Mouse (Mus musculus): ENCODE measurements around the gene Vps45. TPM values are rescaled to one million over a fixed set of nuclear protein-coding genes. Genes with fewer than 3 reads are reported as not detected.
"Not testable (repeated sequence)": the region's sequence is repeated elsewhere in the genome, so short reads cannot be mapped to it uniquely, and the experiment has no call there.

Gene Vps45
- polyA plus RNA-seq, 1 experiment from 2014 or later = 31.7 TPM

GRCm38 (mm10) chr3:95953522-95953921, 104.7 kb downstream of the Vps45 start:
- H3K36me3 ChIP-seq (ENCODE audit: control insufficient read depth, insufficient read depth, low read length) = no peaks in the 10 kb centered on the region
- ATAC-seq (ENCODE audit: insufficient read depth, low FRiP score) = no peak
- no peak overlapping the region for H3K4me3 ChIP-seq (replicated peaks; ENCODE audit: low read length)
- 69% methylated on average over 3 of the region's 3 CpGs for WGBS
- H3K4me2 ChIP-seq (ENCODE audit: low read depth, low read length) = no peak overlapping the region
- H3K9ac ChIP-seq (ENCODE audit: low read length) = no peak overlapping the region
- H3K27ac ChIP-seq (ENCODE audit: low read length) = no peak overlapping the region
- H3K9me3 ChIP-seq (replicated peaks; ENCODE audit: control insufficient read depth, low read length) = no peaks in the 10 kb centered on the region
- H3K4me1 ChIP-seq (ENCODE audit: control insufficient read depth, insufficient read depth, low read length) = peaks cover 4% of the 10 kb centered on the region; the same call in 1 of the 2 replicates
- no peaks in the 10 kb centered on the region for H3K27me3 ChIP-seq (ENCODE audit: control insufficient read depth, insufficient read depth, low read length)

- Histone ChIP-seq H3K4me2 (ENCODE audit: low read depth, low read length) (no peak overlapping the region), H3K9ac (ENCODE audit: low read length) (no peak overlapping the region), H3K9me3 (replicated peaks; ENCODE audit: control insufficient read depth, low read length) (no peaks in the 10 kb centered on the region), H3K27ac (ENCODE audit: low read length) (no peak overlapping the region), H3K4me3 (replicated peaks; ENCODE audit: low read length) (no peak overlapping the region), H3K36me3 (ENCODE audit: control insufficient read depth, insufficient read depth, low read length) (no peaks in the 10 kb centered on the region), H3K4me1 (ENCODE audit: control insufficient read depth, insufficient read depth, low read length) (peaks cover 4% of the 10 kb centered on the region; the same call in 1 of the 2 replicates), H3K27me3 (ENCODE audit: control insufficient read depth, insufficient read depth, low read length) (no peaks in the 10 kb centered on the region)
- no peak for ATAC-seq (ENCODE audit: insufficient read depth, low FRiP score)
Measured at GRCm38 (mm10) chr3:95953023-95953422, 105.2 kb downstream of the Vps45 start.

- H3K36me3 ChIP-seq (ENCODE audit: control insufficient read depth, insufficient read depth, low read length); H3K27me3 ChIP-seq (ENCODE audit: control insufficient read depth, insufficient read depth, low read length); H3K4me1 ChIP-seq (ENCODE audit: control insufficient read depth, insufficient read depth, low read length); ATAC-seq (ENCODE audit: insufficient read depth, low FRiP score); H3K9me3 ChIP-seq (replicated peaks; ENCODE audit: control insufficient read depth, low read length): not testable (repeated sequence)
- WGBS = 68% methylated on average over 12 of the region's 12 CpGs
- H3K4me2 ChIP-seq (ENCODE audit: low read depth, low read length) = peak overlapping the region; percentile 67
- H3K4me3 ChIP-seq (replicated peaks; ENCODE audit: low read length) = peak overlapping the region; percentile 68
- peak overlapping the region; percentile 94 for H3K27ac ChIP-seq (ENCODE audit: low read length)
- H3K9ac ChIP-seq (ENCODE audit: low read length) = peak overlapping the region; percentile 72
Measured at GRCm38 (mm10) chr3:95951566-95951965, 106.7 kb downstream of the Vps45 start.

GRCm38 (mm10) chr3:95950763-95951551, 107.3 kb downstream of the Vps45 start:
- under 1% methylated on average over 49 of the region's 49 CpGs for WGBS
- Histone ChIP-seq H3K4me2 (ENCODE audit: low read depth, low read length) (peak overlapping the region; percentile 67), H3K36me3 (ENCODE audit: control insufficient read depth, insufficient read depth, low read length) (no peaks in the 10 kb centered on the region), H3K27me3 (ENCODE audit: control insufficient read depth, insufficient read depth, low read length) (no peaks in the 10 kb centered on the region), H3K4me1 (ENCODE audit: control insufficient read depth, insufficient read depth, low read length) (no peaks in the 10 kb centered on the region), H3K27ac (ENCODE audit: low read length) (peak overlapping the region; percentile 94), H3K9me3 (replicated peaks; ENCODE audit: control insufficient read depth, low read length) (no peaks in the 10 kb centered on the region), H3K9ac (ENCODE audit: low read length) (peak overlapping the region; percentile 72), H3K4me3 (replicated peaks; ENCODE audit: low read length) (peak overlapping the region; percentile 68)
- peak; percentile 96 for ATAC-seq (ENCODE audit: insufficient read depth, low FRiP score)

Other genes starting within 250 kb of the Vps45 start
- 18.8 and 20.3 TPM in 2 replicates for gene Rprd2, start 239.6 kb downstream of the Vps45 start, polyA plus RNA-seq (2015; fragmentation: Nextera tagmentation; extraction: Ambion mirVana)
- gene Prpf3, start 202.6 kb downstream of the Vps45 start, polyA plus RNA-seq (2015; fragmentation: Nextera tagmentation; extraction: Ambion mirVana) = 41.1 and 44.8 TPM in 2 replicates
- gene Mrps21, start 186.9 kb downstream of the Vps45 start, polyA plus RNA-seq (2015; fragmentation: Nextera tagmentation; extraction: Ambion mirVana) = 290 and 321 TPM in 2 replicates
- 3.8 and 5.2 TPM in 2 replicates for gene Ciart, start 176.2 kb downstream of the Vps45 start, polyA plus RNA-seq (2015; fragmentation: Nextera tagmentation; extraction: Ambion mirVana)
- gene BC028528, start 166.5 kb downstream of the Vps45 start, polyA plus RNA-seq (2015; fragmentation: Nextera tagmentation; extraction: Ambion mirVana) = 28.8 and 30.0 TPM in 2 replicates
- 33.9 and 34.6 TPM in 2 replicates for gene Aph1a, start 164.5 kb downstream of the Vps45 start, polyA plus RNA-seq (2015; fragmentation: Nextera tagmentation; extraction: Ambion mirVana)
- gene Car14, start 153.8 kb downstream of the Vps45 start, polyA plus RNA-seq (2015; fragmentation: Nextera tagmentation; extraction: Ambion mirVana) = 2.4 and 2.9 TPM in 2 replicates
- gene Anp32e, start 129.2 kb downstream of the Vps45 start, polyA plus RNA-seq (2015; fragmentation: Nextera tagmentation; extraction: Ambion mirVana) = 156 and 167 TPM in 2 replicates
- 20.6 and 25.7 TPM in 2 replicates for gene Plekho1, start 62.5 kb downstream of the Vps45 start, polyA plus RNA-seq (2015; fragmentation: Nextera tagmentation; extraction: Ambion mirVana)
- 11.8 and 13.1 TPM in 2 replicates for gene Otud7b, start 46.1 kb upstream of the Vps45 start, polyA plus RNA-seq (2015; fragmentation: Nextera tagmentation; extraction: Ambion mirVana)
- gene Mtmr11, start 103.5 kb upstream of the Vps45 start, polyA plus RNA-seq (2015; fragmentation: Nextera tagmentation; extraction: Ambion mirVana) = 19.4 and 21.2 TPM in 2 replicates
- 124 and 125 TPM in 2 replicates for gene Sf3b4, start 113.9 kb upstream of the Vps45 start, polyA plus RNA-seq (2015; fragmentation: Nextera tagmentation; extraction: Ambion mirVana)
- gene Sv2a, start 122.7 kb upstream of the Vps45 start, polyA plus RNA-seq (2015; fragmentation: Nextera tagmentation; extraction: Ambion mirVana) = 4.1 and 4.4 TPM in 2 replicates
- 46.8 and 50.0 TPM in 2 replicates for gene Bola1, start 161.2 kb upstream of the Vps45 start, polyA plus RNA-seq (2015; fragmentation: Nextera tagmentation; extraction: Ambion mirVana)
- 0.92 TPM in 1 of 2 replicates, not detected in the other for gene Hist2h2ab, start 161.4 kb upstream of the Vps45 start, polyA plus RNA-seq (2015; fragmentation: Nextera tagmentation; extraction: Ambion mirVana)
- gene Hist2h2ac, start 162.4 kb upstream of the Vps45 start, polyA plus RNA-seq (2015; fragmentation: Nextera tagmentation; extraction: Ambion mirVana) = 2.9 and 6.3 TPM in 2 replicates
- 9.3 and 10.6 TPM in 2 replicates for gene Hist2h2be, start 162.7 kb upstream of the Vps45 start, polyA plus RNA-seq (2015; fragmentation: Nextera tagmentation; extraction: Ambion mirVana)
- gene Hist2h3c2, start 180.7 kb upstream of the Vps45 start, polyA plus RNA-seq (2015; fragmentation: Nextera tagmentation; extraction: Ambion mirVana) = 2.6 TPM in 1 of 2 replicates, not detected in the other
- gene Hist2h2aa2, start 181.8 kb upstream of the Vps45 start, polyA plus RNA-seq (2015; fragmentation: Nextera tagmentation; extraction: Ambion mirVana) = 49.4 and 53.3 TPM in 2 replicates
- 19.4 and 20.8 TPM in 2 replicates for gene Hist2h2aa1, start 187.0 kb upstream of the Vps45 start, polyA plus RNA-seq (2015; fragmentation: Nextera tagmentation; extraction: Ambion mirVana)
- gene Hist2h3c1, start 188.2 kb upstream of the Vps45 start, polyA plus RNA-seq (2015; fragmentation: Nextera tagmentation; extraction: Ambion mirVana) = 1.3 and 2.1 TPM in 2 replicates
- gene Hist2h4, start 204.8 kb upstream of the Vps45 start, polyA plus RNA-seq (2015; fragmentation: Nextera tagmentation; extraction: Ambion mirVana) = 7.8 and 8.6 TPM in 2 replicates
- 29.8 and 39.2 TPM in 2 replicates for gene Hist2h3b, start 210.2 kb upstream of the Vps45 start, polyA plus RNA-seq (2015; fragmentation: Nextera tagmentation; extraction: Ambion mirVana)
- gene Hist2h2bb, start 211.3 kb upstream of the Vps45 start, polyA plus RNA-seq (2015; fragmentation: Nextera tagmentation; extraction: Ambion mirVana) = 7.3 and 12.4 TPM in 2 replicates
- 3.0 and 3.4 TPM in 2 replicates for gene Fcgr1, start 235.5 kb upstream of the Vps45 start, polyA plus RNA-seq (2015; fragmentation: Nextera tagmentation; extraction: Ambion mirVana)

Data from stomach, embryonic 16.5 days (tissue).